Mouse (Mus musculus) forebrain, embryonic 15.5 days (tissue): ENCODE measurements around the gene Ankrd16. TPM values are rescaled to one million over a fixed set of nuclear protein-coding genes. Genes with fewer than 3 reads are reported as not detected.

ENCODE experiments used
- ATAC-seq: fragments of 200-750 bp; cut with Nextera tagmentation; replicated peaks from 2 replicates; pipeline ENCODE4 v1.8.0; 2017; ENCODE audit warnings: mild to moderate bottlenecking, moderate TSS enrichment, moderate library complexity
- H3K27ac ChIP-seq: fragments of 300-500 bp; sonication (generic); replicated peaks from 2 replicates; pipeline ENCODE4 v1.5.1; 2015; ENCODE audit warnings: mild to moderate bottlenecking, inconsistent platforms
- H3K27me3 ChIP-seq: fragments of 300-500 bp; sonication (generic); 2 replicates; pipeline ENCODE4 v1.6.1; 2015; ENCODE audit warnings: inconsistent platforms
- H3K36me3 ChIP-seq: fragments of 300-500 bp; sonication (generic); 2 replicates; pipeline ENCODE4 v1.6.1; 2015; ENCODE audit warnings: mild to moderate bottlenecking, inconsistent platforms
- H3K4me1 ChIP-seq: fragments of 300-500 bp; sonication (generic); 2 replicates; pipeline ENCODE4 v1.6.1; 2015; ENCODE audit warnings: inconsistent platforms
- H3K4me2 ChIP-seq: fragments of 300-500 bp; sonication (generic); replicated peaks from 2 replicates; pipeline ENCODE4 v1.6.1; 2015; ENCODE audit warnings: mild to moderate bottlenecking, inconsistent platforms
- H3K4me3 ChIP-seq: fragments of 300-500 bp; sonication (generic); 2 replicates; pipeline ENCODE4 v1.5.1; 2015; ENCODE audit warnings: mild to moderate bottlenecking, inconsistent platforms
- H3K9ac ChIP-seq: fragments of 300-500 bp; sonication (generic); replicated peaks from 2 replicates; pipeline ENCODE4 v1.6.1; 2015; ENCODE audit warnings: mild to moderate bottlenecking, inconsistent platforms
- H3K9me3 ChIP-seq: fragments of 300-500 bp; sonication (generic); 2 replicates; pipeline ENCODE4 v1.6.1; 2016; ENCODE audit warnings: inconsistent platforms
- WGBS: fragments of 180-500 bp; shearing (Covaris S2); methylation state at CpG from one replicate; pipeline ENCODE4 v1.1.7; 2015; ENCODE audit warnings: mixed read lengths; 5-methylcytosine and 5-hydroxymethylcytosine counted together
- polyA plus RNA-seq: library from polyadenylated mRNA; unstranded; fragments of >200 nt; fragmentation: Nextera tagmentation; extraction: Ambion mirVana; gene quantifications from 2 replicates; pipeline ENCODE4 v1.2.1, GENCODE M21; 2015

Gene Ankrd16
- polyA plus RNA-seq, 1 experiment from 2014 or later, result 43.3 TPM

- H3K4me1 ChIP-seq, result peaks cover 30% of the 10 kb centered on the region
- H3K4me2 ChIP-seq, result no peak overlapping the region
- no peaks in the 10 kb centered on the region for H3K9me3 ChIP-seq
- ATAC-seq, result no peak
- no peak overlapping the region for H3K4me3 ChIP-seq
- whole genome bisulfite sequencing, result 90% methylated on average over 10 of the region's 10 CpGs
- H3K27me3 ChIP-seq, result no peaks in the 10 kb centered on the region
- H3K27ac ChIP-seq, result no peak overlapping the region
- no peaks in the 10 kb centered on the region; the same call in 1 of the 2 replicates for H3K36me3 ChIP-seq
- no peak overlapping the region for H3K9ac ChIP-seq
These were observed 3.2 kb upstream of the Ankrd16 start for GRCm38 (mm10) chr2:11774426-11774825.

- H3K36me3 ChIP-seq, result no peaks in the 10 kb centered on the region
- H3K4me1 ChIP-seq, result peaks cover 37% of the 10 kb centered on the region
- no peak overlapping the region for H3K4me3 ChIP-seq
- H3K27ac ChIP-seq, result no peak overlapping the region
- H3K4me2 ChIP-seq, result no peak overlapping the region
- no peak overlapping the region for H3K9ac ChIP-seq
- WGBS, result 79% methylated on average over 5 of the region's 5 CpGs
- H3K9me3 ChIP-seq, result no peaks in the 10 kb centered on the region
- no peaks in the 10 kb centered on the region for H3K27me3 ChIP-seq
- ATAC-seq, result no peak
These were observed 2.6 kb upstream of the Ankrd16 start for GRCm38 (mm10) chr2:11775121-11775520.

- H3K36me3 ChIP-seq, result peaks cover 7% of the 10 kb centered on the region
- ATAC-seq, result no peak
- H3K27ac ChIP-seq, result no peak overlapping the region
- no peaks in the 10 kb centered on the region for H3K9me3 ChIP-seq
- H3K27me3 ChIP-seq, result no peaks in the 10 kb centered on the region
- H3K4me3 ChIP-seq, result peak overlapping the region; percentile 89
- WGBS, result 54% methylated on average over 8 of the region's 8 CpGs
- H3K4me1 ChIP-seq, result peaks cover 39% of the 10 kb centered on the region
- peak overlapping the region; percentile 68 for H3K4me2 ChIP-seq
- peak overlapping the region; percentile 88 for H3K9ac ChIP-seq
These were observed 1.3 kb upstream of the Ankrd16 start for GRCm38 (mm10) chr2:11776415-11776814.

GRCm38 (mm10) chr2:11778087-11778823, 579 bp downstream of the Ankrd16 start:
- peak; percentile 91 for ATAC-seq
- H3K36me3 ChIP-seq, result peaks cover 25% of the 10 kb centered on the region
- H3K27ac ChIP-seq, result peak overlapping the region; percentile 95
- H3K4me1 ChIP-seq, result peaks cover 39% of the 10 kb centered on the region
- H3K9me3 ChIP-seq, result no peaks in the 10 kb centered on the region
- peak overlapping the region; percentile 86 for H3K4me2 ChIP-seq
- under 1% methylated on average over 43 of the region's 43 CpGs for WGBS
- peak overlapping the region; percentile 88 for H3K9ac ChIP-seq
- H3K4me3 ChIP-seq, result peak overlapping the region; percentile 89
- no peaks in the 10 kb centered on the region for H3K27me3 ChIP-seq

GRCm38 (mm10) chr2:11784159-11784558, 6.5 kb downstream of the Ankrd16 start:
- 93% methylated on average over 6 of the region's 6 CpGs for WGBS
- no peak overlapping the region for H3K4me3 ChIP-seq
- H3K9ac ChIP-seq, result no peak overlapping the region
- no peaks in the 10 kb centered on the region for H3K27me3 ChIP-seq
- no peak for ATAC-seq
- H3K4me1 ChIP-seq, result peaks cover 11% of the 10 kb centered on the region
- H3K27ac ChIP-seq, result no peak overlapping the region
- no peaks in the 10 kb centered on the region for H3K9me3 ChIP-seq
- H3K4me2 ChIP-seq, result no peak overlapping the region
- peaks cover 77% of the 10 kb centered on the region for H3K36me3 ChIP-seq

GRCm38 (mm10) chr2:11794668-11795067, 17.0 kb downstream of the Ankrd16 start:
- ATAC-seq, result no peak
- no peaks in the 10 kb centered on the region for H3K27me3 ChIP-seq
- peaks cover 39% of the 10 kb centered on the region for H3K36me3 ChIP-seq
- no peaks in the 10 kb centered on the region for H3K4me1 ChIP-seq
- no peaks in the 10 kb centered on the region for H3K9me3 ChIP-seq
- no peak overlapping the region for H3K4me3 ChIP-seq
- H3K27ac ChIP-seq, result no peak overlapping the region
- no peak overlapping the region for H3K4me2 ChIP-seq
- H3K9ac ChIP-seq, result no peak overlapping the region
- 75% methylated on average over 4 of the region's 4 CpGs for WGBS

- H3K4me1 ChIP-seq, result no peaks in the 10 kb centered on the region
- no peak for ATAC-seq
- no peak overlapping the region for H3K9ac ChIP-seq
- H3K9me3 ChIP-seq, result no peaks in the 10 kb centered on the region
- H3K27ac ChIP-seq, result no peak overlapping the region
- H3K4me2 ChIP-seq, result no peak overlapping the region
- no peak overlapping the region for H3K4me3 ChIP-seq
- no peaks in the 10 kb centered on the region for H3K27me3 ChIP-seq
- peaks cover 10% of the 10 kb centered on the region; the same call in 1 of the 2 replicates for H3K36me3 ChIP-seq
- 86% methylated on average over 5 of the region's 5 CpGs for WGBS
These were observed 20.3 kb downstream of the Ankrd16 start for GRCm38 (mm10) chr2:11797930-11798364.

- Histone ChIP-seq H3K9me3 (no peaks in the 10 kb centered on the region), H3K9ac (no peak overlapping the region), H3K36me3 (no peaks in the 10 kb centered on the region), H3K27ac (no peak overlapping the region), H3K4me2 (no peak overlapping the region), H3K4me1 (no peaks in the 10 kb centered on the region), H3K27me3 (no peaks in the 10 kb centered on the region), H3K4me3 (no peak overlapping the region)
- ATAC-seq, result no peak
- WGBS, result 86% methylated on average over 2 of the region's 2 CpGs
These were observed 23.7 kb downstream of the Ankrd16 start for GRCm38 (mm10) chr2:11801299-11801930.

Other genes with a start within 250 kb of the Ankrd16 start
- gene Pfkfb3, start 223.8 kb upstream of the Ankrd16 start, polyA plus RNA-seq, result 32.5 and 33.5 TPM in 2 replicates
- gene Rbm17, start 173.7 kb upstream of the Ankrd16 start, polyA plus RNA-seq, result 139 and 140 TPM in 2 replicates
- gene Gm17490, start 151.6 kb upstream of the Ankrd16 start, polyA plus RNA-seq, result not detected in 2 replicates
- not detected in 2 replicates for gene Il2ra, start 135.1 kb upstream of the Ankrd16 start, polyA plus RNA-seq
- 0.74 and 0.86 TPM in 2 replicates for gene Il15ra, start 72.6 kb upstream of the Ankrd16 start, polyA plus RNA-seq
- 124 and 128 TPM in 2 replicates for gene Fbh1, start 294 bp upstream of the Ankrd16 start, polyA plus RNA-seq